Mouse (Mus musculus): ENCODE measurements around the gene Tmem221. TPM values are rescaled to one million over a fixed set of nuclear protein-coding genes. Genes with fewer than 3 reads are reported as not detected.
A peak's percentile ranks its signal among the peaks of the same experiment; 100 is the strongest.
"Not testable (repeated sequence)": the region's sequence is repeated elsewhere in the genome, so short reads cannot be mapped to it uniquely, and the experiment has no call there.

The Tmem221 gene
- polyA plus RNA-seq, 1 experiment from 2014 or later = 19.1 TPM

GRCm38 (mm10) chr8:71535663-71536062 is 23.0 kb downstream of the Tmem221 start:
- Histone ChIP-seq H3K27me3 (ENCODE audit: insufficient read depth, low read length) (no peaks in the 10 kb centered on the region), H3K27ac (no peak overlapping the region), H3K9me3 (replicated peaks; ENCODE audit: low read length) (no peaks in the 10 kb centered on the region), H3K9ac (ENCODE audit: low read depth, low read length) (0 out of 2 replicates have a peak overlapping the region, but pooled peaks have one; percentile 62), H3K4me1 (replicated peaks; ENCODE audit: insufficient read depth, low read length) (peaks cover 18% of the 10 kb centered on the region), H3K36me3 (ENCODE audit: insufficient read depth, low read length) (no peaks in the 10 kb centered on the region), H3K4me2 (ENCODE audit: low read length) (peak overlapping the region; percentile 65), H3K4me3 (replicated peaks; ENCODE audit: low read depth, low read length) (peak overlapping the region; percentile 50; the same call in 1 of the 2 replicates)
- WGBS = 73% methylated on average over 5 of the region's 5 CpGs
- ATAC-seq (replicated peaks; ENCODE audit: low FRiP score, low read depth) = no peak
- no peak for DNase-seq (ENCODE audit: low spot score)
- no peak for TF ChIP-seq CTCF (IDR thresholded peaks at IDR 0.05; ENCODE audit: low read depth)

- DNase-seq (ENCODE audit: low spot score) = no peak
- Histone ChIP-seq H3K4me2 (ENCODE audit: low read length) (no peak overlapping the region), H3K27me3 (ENCODE audit: insufficient read depth, low read length) (no peaks in the 10 kb centered on the region), H3K36me3 (ENCODE audit: insufficient read depth, low read length) (no peaks in the 10 kb centered on the region), H3K4me1 (replicated peaks; ENCODE audit: insufficient read depth, low read length) (peaks cover 21% of the 10 kb centered on the region), H3K9me3 (replicated peaks; ENCODE audit: low read length) (no peaks in the 10 kb centered on the region), H3K9ac (ENCODE audit: low read depth, low read length) (no peak overlapping the region), H3K27ac (0 out of 2 replicates have a peak overlapping the region, but pooled peaks have one; percentile 19), H3K4me3 (replicated peaks; ENCODE audit: low read depth, low read length) (no peak overlapping the region)
- peak; percentile 38 for TF ChIP-seq CTCF (IDR thresholded peaks at IDR 0.05; ENCODE audit: low read depth)
- no peak for ATAC-seq (replicated peaks; ENCODE audit: low FRiP score, low read depth)
- WGBS = 40% methylated on average over 3 of the region's 3 CpGs
Observed at GRCm38 (mm10) chr8:71534263-71534810, 24.3 kb downstream of the Tmem221 start.

GRCm38 (mm10) chr8:71530735-71531467 is 27.8 kb downstream of the Tmem221 start:
- H3K4me2 ChIP-seq (ENCODE audit: low read length); H3K36me3 ChIP-seq (ENCODE audit: insufficient read depth, low read length); H3K4me3 ChIP-seq (replicated peaks; ENCODE audit: low read depth, low read length); ATAC-seq (replicated peaks; ENCODE audit: low FRiP score, low read depth); H3K9me3 ChIP-seq (replicated peaks; ENCODE audit: low read length); H3K9ac ChIP-seq (ENCODE audit: low read depth, low read length); H3K27me3 ChIP-seq (ENCODE audit: insufficient read depth, low read length): not testable (repeated sequence)
- Histone ChIP-seq H3K4me1 (replicated peaks; ENCODE audit: insufficient read depth, low read length) (peaks cover 11% of the 10 kb centered on the region; the same call in 1 of the 2 replicates), H3K27ac (0 out of 2 replicates have a peak overlapping the region, but pooled peaks have one; percentile 6)
- peak; percentile 74 for DNase-seq (ENCODE audit: low spot score)
- TF ChIP-seq CTCF (IDR thresholded peaks at IDR 0.05; ENCODE audit: low read depth) = peak; percentile 60
- WGBS = 49% methylated on average over 5 of the region's 12 CpGs

- DNase-seq (ENCODE audit: low spot score) = peak; percentile 72
- WGBS = 62% methylated on average over 11 of the region's 11 CpGs
- no peak for TF ChIP-seq CTCF (IDR thresholded peaks at IDR 0.05; ENCODE audit: low read depth)
Observed at GRCm38 (mm10) chr8:71528362-71529073, 30.2 kb downstream of the Tmem221 start.

GRCm38 (mm10) chr8:71527162-71527870 is 31.4 kb downstream of the Tmem221 start:
- H3K9me3 ChIP-seq (replicated peaks; ENCODE audit: low read length) = no peaks in the 10 kb centered on the region
- WGBS = 67% methylated on average over 3 of the region's 3 CpGs
- H3K9ac ChIP-seq (ENCODE audit: low read depth, low read length) = no peak overlapping the region
- no peak for TF ChIP-seq CTCF (IDR thresholded peaks at IDR 0.05; ENCODE audit: low read depth)
- H3K4me3 ChIP-seq (replicated peaks; ENCODE audit: low read depth, low read length) = no peak overlapping the region
- DNase-seq (ENCODE audit: low spot score) = peak; percentile 38
- no peak for ATAC-seq (replicated peaks; ENCODE audit: low FRiP score, low read depth)
- H3K4me2 ChIP-seq (ENCODE audit: low read length) = no peak overlapping the region
- H3K36me3 ChIP-seq (ENCODE audit: insufficient read depth, low read length) = no peaks in the 10 kb centered on the region
- peaks cover 9% of the 10 kb centered on the region for H3K4me1 ChIP-seq (replicated peaks; ENCODE audit: insufficient read depth, low read length)
- H3K27ac ChIP-seq = peak overlapping the region; percentile 78
- H3K27me3 ChIP-seq (ENCODE audit: insufficient read depth, low read length) = no peaks in the 10 kb centered on the region

More at GRCm38 (mm10) chr8:71528362-71529073, 30.2 kb downstream of the Tmem221 start:
- peaks cover 9% of the 10 kb centered on the region for H3K4me1 ChIP-seq (replicated peaks; ENCODE audit: insufficient read depth, low read length)
- 0 out of 2 replicates have a peak, but pooled peaks have one; percentile 31 for ATAC-seq (replicated peaks; ENCODE audit: low FRiP score, low read depth)
- no peak overlapping the region for H3K9ac ChIP-seq (ENCODE audit: low read depth, low read length)
- no peak overlapping the region for H3K4me3 ChIP-seq (replicated peaks; ENCODE audit: low read depth, low read length)
- H3K4me2 ChIP-seq (ENCODE audit: low read length) = no peak overlapping the region
- no peaks in the 10 kb centered on the region for H3K9me3 ChIP-seq (replicated peaks; ENCODE audit: low read length)
- peak overlapping the region; percentile 78 for H3K27ac ChIP-seq
- no peaks in the 10 kb centered on the region for H3K36me3 ChIP-seq (ENCODE audit: insufficient read depth, low read length)
- H3K27me3 ChIP-seq (ENCODE audit: insufficient read depth, low read length) = no peaks in the 10 kb centered on the region

Data from kidney, postnatal 0 days (tissue).